Mouse (Mus musculus): ENCODE data around the gene Nipal3. TPM values are rescaled to one million over a fixed set of nuclear protein-coding genes. Genes with fewer than 3 reads are reported as not detected.

Nipal3 gene
- total and polyA plus RNA-seq, 3 experiments = 4.0 to 12.0 (median 6.4) TPM

DNA sequence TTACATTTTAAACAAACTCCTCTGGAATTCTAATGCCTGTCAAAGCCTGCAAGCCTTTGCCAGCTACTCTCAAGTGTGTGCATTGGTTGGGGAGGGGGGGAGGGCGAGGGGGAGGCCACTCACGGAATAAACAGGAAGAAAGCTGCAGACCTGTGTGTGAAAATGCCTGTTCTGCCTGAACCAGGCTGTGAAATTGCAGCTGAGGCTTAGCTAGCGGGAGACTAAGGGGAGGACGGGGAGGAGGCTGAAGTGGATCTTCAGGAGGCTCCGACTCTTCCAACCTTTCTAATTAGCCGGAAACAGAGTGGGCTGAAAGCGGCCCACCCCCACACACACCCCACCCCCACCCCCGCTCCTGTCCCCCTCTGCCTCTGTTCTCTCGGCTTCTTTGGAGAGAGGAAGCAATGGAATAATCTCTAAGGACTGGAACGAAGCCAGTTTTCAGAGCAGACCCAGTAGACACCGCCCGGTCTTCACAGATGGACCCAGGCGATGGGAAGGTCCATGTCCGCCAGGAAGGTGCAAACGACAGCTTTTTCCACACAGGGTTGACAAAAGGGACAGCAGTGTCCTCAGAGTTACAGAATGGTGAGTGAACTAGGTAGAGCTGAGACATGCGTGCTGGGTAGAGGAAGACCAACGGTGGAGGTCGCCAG lies 43.4 kb downstream of the Nipal3 start:
- Histone ChIP-seq H3K27ac (ENCODE audit: insufficient read depth, low read depth) (no peak overlapping the region), H3K4me1 (ENCODE audit: control insufficient read depth in 1 of 2, insufficient read depth in 2 of 2) (peaks cover 0 to 16% of the 10 kb centered on the region in 2 experiments; a peak in 2 of 4 replicates), H3K4me3 (replicated peaks in 1 of 3; ENCODE audit: low read depth in 2 of 3, low read length in 2 of 3, poor library complexity in 1 of 3) (no peak overlapping the region), H3K9ac (ENCODE audit: insufficient read depth, low read depth) (no peak overlapping the region), H3K36me3 (replicated peaks in 1 of 2; ENCODE audit: control insufficient read depth in 1 of 2, insufficient read depth in 1 of 2, low read length in 1 of 2) (peaks cover 19 to 30% of the 10 kb centered on the region in 2 experiments), H3K27me3 (replicated peaks) (no peaks in the 10 kb centered on the region), H3K9me3 (replicated peaks; ENCODE audit: low read length) (peaks cover 2% of the 10 kb centered on the region), H3K4me2 (ENCODE audit: insufficient read depth, low read depth, poor library complexity, severe bottlenecking) (no peak overlapping the region), H3K79me2 (replicated peaks; ENCODE audit: control insufficient read depth, extremely low read depth, insufficient read depth, poor library complexity, severe bottlenecking) (no peaks in the 10 kb centered on the region)
- in situ Hi-C loops (cut with MboI; ENCODE audit: low pct_ligation_motif_present, low pct_unique_long_range_greater_than_20kb, low sequenced_read_pairs) (loop anchor here (5.0 kb wide), 1 partner anchor 41 kb away; the partner anchor contains the start of gene Stpg1), dilution Hi-C loops (cut with MboI; ENCODE audit: extremely low pct_ligation_motif_present, extremely low pct_unique_long_range_greater_than_20kb, low sequenced_read_pairs) (no loop called here)
- TF ChIP-seq JUND (conservative IDR thresholded peaks at IDR 0.05; ENCODE audit: low read depth, low read length) (no peak), SIN3A (IDR thresholded peaks at IDR 0.05; ENCODE audit: low read length) (no peak), E2F4 (IDR thresholded peaks at IDR 0.05; ENCODE audit: insufficient replicate concordance, low read depth, low read length) (no peak), MAX (IDR thresholded peaks at IDR 0.05; ENCODE audit: low read length) (no peak), ZC3H11A (IDR thresholded peaks at IDR 0.05; ENCODE audit: low read depth, low read length) (no peak), BHLHE40 (IDR thresholded peaks at IDR 0.05; ENCODE audit: low read depth, low read length) (no peak), UBTF (IDR thresholded peaks at IDR 0.05; ENCODE audit: low read depth, low read length) (no peak)
- DNase-seq (ENCODE audit: extremely low read depth) = no peak

DNA sequence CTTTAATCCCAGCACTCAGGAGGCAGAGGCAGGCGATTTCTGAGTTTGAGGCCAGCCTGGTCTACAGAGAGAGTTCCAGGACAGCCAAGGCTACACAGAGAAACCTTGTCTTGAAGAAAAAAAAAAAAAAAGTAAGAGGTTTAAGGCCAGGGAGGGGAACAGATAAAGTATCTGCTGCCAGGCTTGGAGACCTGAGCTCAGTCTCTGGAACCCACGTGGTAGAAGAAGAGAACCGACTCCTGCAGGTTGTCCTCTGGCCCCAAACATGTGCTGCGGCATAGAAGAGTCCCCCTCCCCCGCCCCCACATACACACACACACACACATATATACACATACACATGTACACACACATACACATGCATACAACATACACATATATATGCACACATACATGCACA lies 52.4 kb downstream of the Nipal3 start:
- in situ Hi-C loops (cut with MboI; ENCODE audit: low pct_ligation_motif_present, low pct_unique_long_range_greater_than_20kb, low sequenced_read_pairs) = no loop called here
- H3K4me3 ChIP-seq (replicated peaks in 1 of 3; ENCODE audit: low read depth in 2 of 3, low read length in 2 of 3, poor library complexity in 1 of 3) = no peak overlapping the region
- H3K27ac ChIP-seq (ENCODE audit: insufficient read depth, low read depth) = no peak overlapping the region
- TF ChIP-seq MEF2A (IDR thresholded peaks at IDR 0.05; ENCODE audit: borderline replicate concordance, low read depth, low read length) (no peak), ZC3H11A (IDR thresholded peaks at IDR 0.05; ENCODE audit: low read depth, low read length) (no peak), GABPA (IDR thresholded peaks at IDR 0.05; ENCODE audit: insufficient replicate concordance, low read depth, low read length) (no peak), USF2 (conservative IDR thresholded peaks at IDR 0.05; ENCODE audit: low read depth, low read length) (no peak), ZNF384 (IDR thresholded peaks at IDR 0.05; ENCODE audit: low read depth, low read length) (no peak), PAX5 (IDR thresholded peaks at IDR 0.05; ENCODE audit: low read length) (no peak), MAX (IDR thresholded peaks at IDR 0.05; ENCODE audit: low read length) (no peak), E2F4 (IDR thresholded peaks at IDR 0.05; ENCODE audit: insufficient replicate concordance, low read depth, low read length) (no peak), MAZ (IDR thresholded peaks at IDR 0.05; ENCODE audit: low read depth, low read length) (no peak), UBTF (IDR thresholded peaks at IDR 0.05; ENCODE audit: low read depth, low read length) (no peak), ZMIZ1 (IDR thresholded peaks at IDR 0.05; ENCODE audit: low read depth, low read length) (no peak), RCOR1 (conservative IDR thresholded peaks at IDR 0.05; ENCODE audit: low read depth, low read length) (no peak), BHLHE40 (IDR thresholded peaks at IDR 0.05; ENCODE audit: low read depth, low read length) (no peak), CHD1 (IDR thresholded peaks at IDR 0.05; ENCODE audit: low read depth, low read length) (no peak), TCF12 (IDR thresholded peaks at IDR 0.05; ENCODE audit: low read depth, low read length) (no peak)
- H3K27me3 ChIP-seq (replicated peaks) = no peaks in the 10 kb centered on the region
- no peaks in the 10 kb centered on the region for H3K79me2 ChIP-seq (replicated peaks; ENCODE audit: control insufficient read depth, extremely low read depth, insufficient read depth, poor library complexity, severe bottlenecking)
- dilution Hi-C loops (cut with MboI; ENCODE audit: extremely low pct_ligation_motif_present, extremely low pct_unique_long_range_greater_than_20kb, low sequenced_read_pairs) = no loop called here
- H3K36me3 ChIP-seq (replicated peaks in 1 of 2; ENCODE audit: control insufficient read depth in 1 of 2, insufficient read depth in 1 of 2, low read length in 1 of 2) = no peaks in the 10 kb centered on the region
- H3K9ac ChIP-seq (ENCODE audit: insufficient read depth, low read depth) = no peak overlapping the region
- peaks cover 0 to 20% of the 10 kb centered on the region in 2 experiments; a peak in 2 of 4 replicates for H3K4me1 ChIP-seq (ENCODE audit: control insufficient read depth in 1 of 2, insufficient read depth in 2 of 2)
- H3K9me3 ChIP-seq (replicated peaks; ENCODE audit: low read length) = no peaks in the 10 kb centered on the region
- DNase-seq (ENCODE audit: extremely low read depth) = no peak
- H3K4me2 ChIP-seq (ENCODE audit: insufficient read depth, low read depth, poor library complexity, severe bottlenecking) = no peak overlapping the region

All from CH12.LX (cell line).